Mouse (Mus musculus) embryo, embryonic 11 days (tissue): ENCODE results near the gene Ovch2.
A peak's percentile ranks its signal among the peaks of the same experiment; 100 is the strongest.
"Not testable (repeated sequence)": the region's sequence is repeated elsewhere in the genome, so short reads cannot be mapped to it uniquely, and the experiment has no call there.

ENCODE experiments used
- DNase-seq: peaks from one replicate; pipeline ENCODE4 v3.0.0-alpha.2; 2015

Ovch2 gene

GRCm38 (mm10) chr7:107801108-107801507, at the start of gene Ovch2:
TSS of gene Ovch2 (minus strand) at chr7:107801208.
- DNase-seq: no peak

- not testable (repeated sequence) for DNase-seq
Measured at GRCm38 (mm10) chr7:107847390-107847789, 46.4 kb upstream of the Ovch2 start, which contains the start of gene Olfr470. TSS of gene Olfr470 (minus strand) at chr7:107847490.

- DNase-seq: peak; percentile 54
Measured at GRCm38 (mm10) chr7:107841719-107842118, 40.7 kb upstream of the Ovch2 start.

- not testable (repeated sequence) for DNase-seq
Measured at GRCm38 (mm10) chr7:107825441-107825840, 24.4 kb upstream of the Ovch2 start, which contains the start of gene Olfr469. TSS of gene Olfr469 (minus strand) at chr7:107825541.

GRCm38 (mm10) chr7:107823867-107824266, 22.9 kb upstream of the Ovch2 start:
- not testable (repeated sequence) for DNase-seq

- DNase-seq: peak; percentile 44
Measured at GRCm38 (mm10) chr7:107819442-107819841, 18.4 kb upstream of the Ovch2 start.

GRCm38 (mm10) chr7:107811963-107812362, 11.0 kb upstream of the Ovch2 start, which contains the start of gene Olfr467:
TSS of gene Olfr467 (plus strand) at chr7:107812263.
- no peak for DNase-seq

- peak; percentile 43 for DNase-seq
Measured at GRCm38 (mm10) chr7:107802138-107802537, 1.1 kb upstream of the Ovch2 start.

- DNase-seq: no peak
Measured at GRCm38 (mm10) chr7:107796500-107796899, 4.5 kb downstream of the Ovch2 start.

- DNase-seq: peak; percentile 50
Measured at GRCm38 (mm10) chr7:107787977-107788620, 12.9 kb downstream of the Ovch2 start.

GRCm38 (mm10) chr7:107779611-107780010, 21.4 kb downstream of the Ovch2 start:
- peak; percentile 31 for DNase-seq

GRCm38 (mm10) chr7:107778216-107778615, 22.8 kb downstream of the Ovch2 start:
- no peak for DNase-seq

GRCm38 (mm10) chr7:107770812-107771211, 30.2 kb downstream of the Ovch2 start:
- no peak for DNase-seq

GRCm38 (mm10) chr7:107757308-107758151, 43.5 kb downstream of the Ovch2 start, which contains the start of gene Cyb5r2:
TSS of gene Cyb5r2 (minus strand) at chr7:107758032.
- peak; percentile 73 for DNase-seq

GRCm38 (mm10) chr7:107756748-107757147, 44.3 kb downstream of the Ovch2 start:
- no peak for DNase-seq

GRCm38 (mm10) chr7:107755905-107756304, 45.1 kb downstream of the Ovch2 start:
- DNase-seq: no peak

GRCm38 (mm10) chr7:107752031-107752520, 48.9 kb downstream of the Ovch2 start:
- DNase-seq: no peak

GRCm38 (mm10) chr7:107749721-107750120, 51.3 kb downstream of the Ovch2 start:
- no peak for DNase-seq

- DNase-seq: peak; percentile 75
Measured at GRCm38 (mm10) chr7:107749270-107749669, 51.7 kb downstream of the Ovch2 start.

- peak; percentile 74 for DNase-seq
Measured at GRCm38 (mm10) chr7:107747954-107748353, 53.1 kb downstream of the Ovch2 start.

GRCm38 (mm10) chr7:107747476-107747875, 53.5 kb downstream of the Ovch2 start:
- no peak for DNase-seq

- no peak for DNase-seq
Measured at GRCm38 (mm10) chr7:107746036-107746435, 55.0 kb downstream of the Ovch2 start.

GRCm38 (mm10) chr7:107745111-107745510, 55.9 kb downstream of the Ovch2 start:
- no peak for DNase-seq

- DNase-seq: no peak
Measured at GRCm38 (mm10) chr7:107744454-107744853, 56.6 kb downstream of the Ovch2 start.
